Mouse (Mus musculus) frontal cortex, postnatal 36 days (tissue): ENCODE data around the gene Acer3.

ENCODE experiments used
- DNase-seq, 2 experiments: peaks; one replicate each; pipeline ENCODE4 v3.0.0; 2022; ENCODE audit warnings: low spot score in 2 of 2

Gene Acer3

GRCm38 (mm10) chr7:98178560-98179231 lies 142.3 kb downstream of the Acer3 start:
- DNase-seq, result no peak

GRCm38 (mm10) chr7:98177929-98178559 lies 143.0 kb downstream of the Acer3 start, which contains the start of gene Capn5:
Gene Capn5 (minus strand): TSS chr7:98178274.
- DNase-seq, result peak; percentile 44 to 56

- no peak for DNase-seq
These were observed 143.5 kb downstream of the Acer3 start for GRCm38 (mm10) chr7:98177566-98177928.

GRCm38 (mm10) chr7:98177071-98177485 lies 143.9 kb downstream of the Acer3 start:
- no peak for DNase-seq

GRCm38 (mm10) chr7:98176322-98177070 lies 144.5 kb downstream of the Acer3 start:
- no peak for DNase-seq

GRCm38 (mm10) chr7:98174883-98175755 lies 145.9 kb downstream of the Acer3 start:
- no peak for DNase-seq

- no peak for DNase-seq
These were observed 147.6 kb downstream of the Acer3 start for GRCm38 (mm10) chr7:98173408-98173807.

GRCm38 (mm10) chr7:98172661-98173060 lies 148.3 kb downstream of the Acer3 start:
- no peak for DNase-seq

- DNase-seq, result peak in 1 of 2 experiments; percentile 36
These were observed 149.6 kb downstream of the Acer3 start for GRCm38 (mm10) chr7:98171141-98172073.

- DNase-seq, result no peak
These were observed 155.9 kb downstream of the Acer3 start for GRCm38 (mm10) chr7:98164999-98165528.

GRCm38 (mm10) chr7:98164382-98164998 lies 156.5 kb downstream of the Acer3 start:
- DNase-seq, result no peak

GRCm38 (mm10) chr7:98163700-98164099 lies 157.3 kb downstream of the Acer3 start:
- DNase-seq, result no peak

- DNase-seq, result no peak
These were observed 158.8 kb downstream of the Acer3 start for GRCm38 (mm10) chr7:98162239-98162638.

- DNase-seq, result no peak
These were observed 160.8 kb downstream of the Acer3 start for GRCm38 (mm10) chr7:98160041-98160740.

- no peak for DNase-seq
These were observed 162.5 kb downstream of the Acer3 start for GRCm38 (mm10) chr7:98158481-98158880.

GRCm38 (mm10) chr7:98157636-98158332 lies 163.2 kb downstream of the Acer3 start:
- no peak for DNase-seq
